Mouse (Mus musculus) heart, postnatal 36 days (tissue): ENCODE results near the gene Tomm20. TPM values are rescaled to one million over a fixed set of nuclear protein-coding genes. Genes with fewer than 3 reads are reported as not detected.
"Not testable (repeated sequence)": the region's sequence is repeated elsewhere in the genome, so short reads cannot be mapped to it uniquely, and the experiment has no call there.

Source experiments
- DNase-seq, 2 experiments: peaks; one replicate each; pipeline ENCODE4 v3.0.0; 2021 to 2022
- intact Hi-C: fragments of 180-260 bp; cut with DNase I; formaldehyde crosslinking; loops from one replicate; pipeline ENCODE4 v1.15.1; 2025
- total RNA-seq, 2 experiments: library from RNA; stranded (reverse); gene quantifications; 2 replicates each; pipeline ENCODE4 v1.2.3; 2021

Gene Tomm20
- total RNA-seq, 2 experiments from 2014 or later = 81.7 to 91.3 TPM

DNA sequence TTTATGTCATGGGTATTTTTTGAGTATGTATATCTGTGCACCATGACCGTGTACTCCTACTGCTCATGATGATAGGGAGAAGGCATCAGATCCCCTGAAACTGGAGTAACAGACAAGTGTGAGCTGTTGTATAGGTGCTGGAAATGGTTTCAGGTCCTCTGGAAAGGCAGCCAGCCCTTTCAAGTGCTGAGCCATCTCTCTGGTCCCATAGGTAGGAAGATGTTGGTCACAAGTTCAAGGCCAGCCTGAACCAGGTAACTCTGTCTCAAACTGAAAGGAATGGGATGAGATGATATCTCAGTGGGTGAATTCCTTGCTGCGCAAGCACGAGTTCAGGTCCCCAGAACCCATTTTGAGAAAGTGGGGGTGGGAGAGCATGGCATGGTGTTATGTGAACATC is 24.2 kb downstream of the Tomm20 start:
- intact Hi-C loops = loop anchor here (1.0 to 2.0 kb wide), 6 partner anchors 83 to 440 kb away; no protein-coding TSS in a partner anchor
- DNase-seq = no peak

DNA sequence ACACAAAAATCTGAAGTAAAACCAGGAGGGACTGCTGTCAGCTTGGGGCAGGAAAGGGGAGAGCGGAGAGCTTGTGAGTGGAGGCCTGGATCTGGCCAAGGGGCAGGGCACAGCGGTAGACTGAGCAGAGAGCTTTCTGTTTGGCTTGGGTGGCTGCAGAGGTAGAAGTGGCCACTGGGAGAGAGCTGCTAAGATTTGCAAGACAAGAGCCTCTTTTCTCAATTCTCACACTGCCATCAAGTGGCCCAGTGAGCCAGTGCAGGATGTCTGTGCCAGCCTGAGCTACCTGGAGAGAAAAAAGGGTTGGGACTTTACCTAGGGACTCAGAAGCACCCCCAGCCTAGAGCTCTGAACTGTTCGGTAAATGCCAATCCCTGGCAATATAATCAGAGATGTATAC is 24.8 kb downstream of the Tomm20 start:
- intact Hi-C loops = loop anchor here (1.0 to 2.0 kb wide), 6 partner anchors 82 to 440 kb away; no protein-coding TSS in a partner anchor
- peak; percentile 72 to 78 for DNase-seq

DNA sequence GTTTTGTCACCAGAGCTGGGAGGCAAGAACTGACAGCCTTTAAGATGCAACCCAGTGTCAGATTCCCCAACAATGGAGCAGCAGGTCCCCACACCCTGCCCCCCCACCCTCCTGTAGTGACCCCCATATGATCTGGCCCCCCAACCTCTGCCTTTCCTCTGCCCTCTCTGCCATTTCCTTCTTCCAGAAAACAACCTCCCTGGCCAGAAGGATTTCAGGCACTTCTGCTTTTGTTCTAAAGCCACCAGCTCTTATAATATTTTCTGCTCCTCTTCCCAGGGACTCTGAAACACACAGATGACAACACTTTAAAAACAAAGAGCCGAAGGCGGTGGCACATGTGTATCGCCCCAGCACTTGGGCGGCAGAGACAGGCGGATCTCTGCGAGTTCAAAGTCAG is 25.3 kb downstream of the Tomm20 start:
- intact Hi-C loops = loop anchor here (2.0 kb wide), 3 partner anchors 82 to 338 kb away; no protein-coding TSS in a partner anchor
- no peak for DNase-seq

DNA sequence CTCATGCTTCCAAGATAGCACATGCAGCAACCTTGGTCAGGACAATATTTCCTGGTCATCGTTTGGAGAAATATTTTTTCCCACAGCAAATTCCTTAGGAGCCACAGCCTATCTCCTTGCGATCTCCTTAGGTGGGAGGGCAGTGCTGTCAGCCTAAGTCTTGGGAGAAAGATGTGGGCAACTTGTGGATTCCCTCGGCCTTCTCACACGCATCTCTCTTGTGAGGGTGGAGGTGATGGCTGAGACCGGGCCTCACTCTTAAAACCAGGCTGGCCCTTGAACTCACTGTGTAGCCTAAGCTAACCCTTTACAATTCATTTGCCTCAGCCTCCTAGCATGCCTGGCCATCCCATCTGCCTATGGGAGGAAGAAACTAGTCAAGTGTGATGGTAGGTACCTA is 25.9 kb downstream of the Tomm20 start:
- DNase-seq = no peak
- intact Hi-C loops = loop anchor here (2.0 to 5.0 kb wide), 5 partner anchors 81 to 352 kb away; no protein-coding TSS in a partner anchor

DNA sequence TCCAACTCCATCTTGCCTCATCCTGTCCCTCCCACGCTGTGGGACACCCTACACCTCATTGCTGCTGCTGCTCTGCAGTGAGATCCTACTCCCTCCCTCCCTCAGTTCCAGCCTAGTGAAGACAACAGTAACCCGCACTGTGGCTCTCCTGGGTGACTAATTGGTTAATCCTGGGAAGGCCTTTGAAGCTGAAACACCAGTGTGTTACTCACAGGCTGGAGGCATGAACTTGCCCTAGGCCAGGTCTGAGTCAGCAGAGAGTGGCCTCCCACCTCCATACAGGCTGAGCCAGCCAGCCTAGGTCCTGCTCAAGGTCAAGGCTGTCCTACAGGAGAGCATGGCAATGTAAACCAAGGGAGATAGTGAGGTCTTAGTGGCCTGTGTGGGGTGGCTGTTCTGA is 26.4 kb downstream of the Tomm20 start:
- intact Hi-C loops = loop anchor here (5.0 kb wide), 2 partner anchors 112 to 352 kb away; no protein-coding TSS in a partner anchor
- DNase-seq = peak; percentile 19 to 27

DNA sequence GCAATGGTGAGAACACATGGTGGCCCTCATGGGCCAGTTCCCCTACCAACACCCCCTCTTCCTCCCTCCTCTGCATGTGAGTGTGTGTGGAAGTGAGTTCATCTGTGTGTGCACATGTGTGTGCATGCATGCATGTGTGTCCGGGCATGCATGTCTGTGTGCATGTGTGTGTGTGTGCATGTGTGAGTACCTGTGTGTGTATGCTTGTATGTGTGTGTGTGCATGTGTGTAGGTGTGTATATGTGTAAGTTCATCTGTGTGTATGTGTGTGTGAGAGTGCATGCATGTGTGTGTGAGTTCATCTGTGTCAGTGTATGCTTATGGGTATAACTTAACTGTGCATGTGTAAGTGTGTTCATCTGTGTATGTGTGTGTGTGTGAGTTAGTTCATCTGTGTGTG is 27.3 kb downstream of the Tomm20 start:
- intact Hi-C loops = loop anchor here (5.0 kb wide), 2 partner anchors 111 to 351 kb away; no protein-coding TSS in a partner anchor
- DNase-seq = no peak

DNA sequence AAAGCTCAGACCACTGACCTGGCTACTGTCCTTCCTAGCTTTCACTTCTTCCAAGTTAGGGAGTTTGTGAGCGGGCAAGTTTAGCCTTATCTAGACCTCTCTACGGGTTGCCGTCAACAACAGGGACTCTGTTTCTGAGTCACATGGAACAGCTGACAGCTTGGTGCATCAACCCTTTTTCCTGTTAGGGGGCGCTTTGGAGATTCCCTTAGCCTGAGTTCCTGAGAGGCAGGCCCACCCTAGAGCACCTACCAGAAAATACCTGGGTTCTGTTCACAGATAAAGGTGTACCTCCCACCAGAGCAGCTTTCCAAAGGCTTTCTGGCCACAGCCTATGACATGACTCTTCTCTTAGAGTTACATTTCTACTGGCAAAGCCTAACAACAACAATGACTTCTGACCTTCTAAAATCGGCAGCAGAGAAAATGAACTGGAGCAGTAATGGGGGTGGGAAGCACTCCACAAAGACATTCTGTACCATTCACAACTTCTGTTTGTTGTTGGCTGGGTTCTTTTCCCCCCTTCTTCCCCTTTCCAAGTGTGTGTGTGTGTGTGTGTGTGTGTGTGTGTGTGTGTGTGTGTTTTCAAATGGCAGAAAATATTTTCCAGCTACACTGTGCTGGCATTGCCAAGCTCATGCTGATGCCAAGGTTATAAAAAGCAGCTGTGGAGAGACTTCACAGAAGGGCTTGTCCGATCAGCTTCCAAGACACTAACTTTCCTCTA is 28.3 kb downstream of the Tomm20 start:
- peak; percentile 56 to 64 for DNase-seq
- intact Hi-C loops = loop anchor here (5.0 kb wide), 2 partner anchors 110 to 350 kb away; no protein-coding TSS in a partner anchor

DNA sequence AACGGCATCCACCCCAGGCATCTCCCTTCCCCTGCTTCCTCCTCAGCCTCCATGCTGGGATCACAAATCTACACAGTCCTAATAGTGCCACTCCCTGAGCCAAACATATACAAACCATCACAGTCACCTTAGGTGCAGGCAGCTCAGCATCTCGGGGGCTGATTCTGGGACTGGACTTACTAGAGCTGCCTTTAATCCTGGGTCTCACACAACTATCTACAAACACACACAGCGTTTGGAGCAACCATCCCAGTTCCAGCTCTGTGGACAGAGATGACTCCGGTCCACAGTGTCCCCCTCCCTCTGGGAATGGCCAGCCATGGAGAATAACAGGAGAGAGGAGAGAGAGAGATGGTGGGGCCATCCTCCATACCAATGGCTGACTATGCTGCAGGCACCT is 29.0 kb downstream of the Tomm20 start:
- intact Hi-C loops = loop anchor here (5.0 kb wide), 2 partner anchors 109 to 349 kb away; no protein-coding TSS in a partner anchor
- DNase-seq = no peak

DNA sequence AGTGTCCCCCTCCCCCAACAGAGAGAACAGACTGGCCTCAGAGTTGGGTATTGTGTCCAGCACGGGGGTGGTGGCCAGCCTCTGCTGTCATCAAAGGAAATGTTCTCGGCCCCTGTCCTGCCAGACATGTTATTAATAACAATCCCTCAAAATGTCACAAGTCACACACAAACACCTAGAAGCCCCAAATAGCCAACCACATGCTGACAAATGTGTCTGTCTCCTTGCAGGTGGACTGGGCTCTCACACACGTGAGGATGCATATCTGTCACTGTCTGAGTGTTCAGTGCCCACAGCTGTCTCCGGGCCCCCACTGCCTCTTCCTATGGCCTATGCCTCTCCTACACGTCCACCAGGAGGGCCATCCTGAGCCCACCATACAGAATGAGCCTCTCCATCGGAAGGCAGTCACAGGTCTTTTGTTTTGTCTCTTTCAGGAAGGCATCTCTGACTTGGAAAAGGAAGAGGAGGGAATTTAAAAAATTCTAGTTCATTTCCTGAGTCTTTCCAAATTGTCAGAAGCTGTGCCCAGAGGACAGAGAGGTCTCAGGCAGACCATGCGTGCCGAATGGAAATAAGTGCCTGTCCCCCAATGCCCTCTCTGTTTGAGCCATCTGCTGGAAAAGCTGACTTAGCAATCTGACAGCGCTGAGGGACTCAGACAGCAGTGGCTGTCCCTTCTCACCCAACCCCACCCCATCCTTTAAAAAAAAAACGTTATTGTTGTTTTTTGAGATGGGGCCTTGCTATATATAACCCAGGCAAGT is 30.9 kb downstream of the Tomm20 start:
- peak; percentile 39 to 54 for DNase-seq
- intact Hi-C loops = loop anchor here (5.0 kb wide), 3 partner anchors 67 to 347 kb away; no protein-coding TSS in a partner anchor

DNA sequence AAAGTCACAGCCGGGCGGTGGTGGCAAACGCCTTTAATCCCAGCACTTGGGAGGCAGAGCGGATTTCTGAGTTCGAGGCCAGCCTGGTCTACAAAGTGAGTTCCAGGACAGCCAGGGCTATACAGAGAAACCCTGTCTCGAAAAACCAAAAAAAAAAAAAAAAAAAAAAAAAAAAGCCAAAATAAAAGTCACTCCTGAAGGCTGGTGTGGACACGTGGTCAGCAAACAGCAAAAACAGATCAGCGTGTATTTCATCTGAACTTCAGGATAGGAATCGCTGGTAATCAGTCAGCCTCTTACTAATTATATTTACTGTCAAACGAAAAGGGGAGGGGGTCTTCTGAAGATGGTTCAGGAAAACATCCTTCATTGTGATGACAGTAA is 31.5 kb downstream of the Tomm20 start:
- intact Hi-C loops = loop anchor here (5.0 kb wide), 1 partner anchor 67 kb away; no protein-coding TSS in a partner anchor
- not testable (repeated sequence) for DNase-seq

DNA sequence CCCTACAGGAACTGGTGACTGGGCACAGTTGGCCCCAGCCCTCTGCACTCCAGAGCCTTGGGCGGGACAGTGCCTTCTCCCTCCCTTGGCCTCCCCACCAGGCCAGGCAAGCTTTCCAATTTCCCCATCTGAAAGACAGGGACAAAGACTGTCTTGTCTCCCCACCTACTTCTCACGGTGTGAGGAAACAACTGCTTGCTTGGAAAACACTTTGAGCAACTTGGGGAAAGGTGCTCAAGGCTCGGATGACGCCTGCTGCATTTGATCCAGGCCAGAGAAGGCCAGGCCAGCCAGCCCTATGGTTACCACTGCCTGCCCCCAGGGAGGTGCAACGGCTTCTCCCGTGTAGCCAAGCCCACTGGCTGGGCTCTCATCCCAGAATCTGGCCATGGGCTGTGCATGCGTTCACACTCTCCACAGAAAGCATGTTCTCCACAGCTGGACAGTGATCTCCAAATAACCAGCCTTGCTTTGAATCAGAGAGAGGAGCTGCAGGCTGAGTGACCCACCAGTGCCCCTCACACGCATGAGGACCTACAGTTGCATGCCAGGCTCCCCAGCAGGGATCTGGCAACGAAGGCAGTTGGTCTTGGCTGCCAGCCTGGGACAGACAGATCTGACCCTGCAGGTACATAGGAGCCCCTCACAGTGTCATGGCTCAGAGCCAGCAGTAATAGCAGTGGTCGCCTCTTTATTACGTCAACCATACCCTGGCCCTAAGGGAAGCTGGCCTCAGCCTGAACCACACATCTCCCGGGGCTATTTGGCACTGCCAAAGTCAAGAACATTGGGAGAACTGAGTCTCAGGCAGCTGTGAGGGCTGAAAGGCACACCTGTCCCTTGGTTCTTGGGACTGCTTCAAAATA is 32.2 kb downstream of the Tomm20 start:
- peak; percentile 68 to 76 for DNase-seq
- intact Hi-C loops = loop anchor here (2.0 to 5.0 kb wide), 2 partner anchors 27 to 66 kb away; no protein-coding TSS in a partner anchor

DNA sequence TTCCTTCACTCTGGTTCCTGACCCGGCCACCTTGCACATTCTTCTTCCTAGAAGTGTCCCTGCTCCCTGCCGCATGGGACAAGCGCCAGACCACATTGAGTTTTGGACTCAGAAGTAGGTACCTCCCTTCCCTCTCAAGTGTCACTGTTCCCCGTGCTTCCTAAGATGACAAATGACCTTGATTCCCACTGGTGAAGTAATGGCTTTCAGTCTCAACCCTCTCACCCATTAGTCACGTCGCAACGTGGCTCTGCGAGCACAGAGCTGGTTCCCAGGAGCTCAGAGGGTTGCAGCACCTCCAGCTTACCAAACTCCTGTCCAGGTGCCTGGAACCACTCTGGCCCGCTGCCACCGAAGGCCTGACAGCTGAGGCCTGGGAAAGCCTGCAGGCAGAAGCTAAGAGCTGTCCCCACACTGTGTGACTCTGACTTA is 36.3 kb downstream of the Tomm20 start:
- DNase-seq = peak; percentile 26 to 40
- intact Hi-C loops = no loop called here

DNA sequence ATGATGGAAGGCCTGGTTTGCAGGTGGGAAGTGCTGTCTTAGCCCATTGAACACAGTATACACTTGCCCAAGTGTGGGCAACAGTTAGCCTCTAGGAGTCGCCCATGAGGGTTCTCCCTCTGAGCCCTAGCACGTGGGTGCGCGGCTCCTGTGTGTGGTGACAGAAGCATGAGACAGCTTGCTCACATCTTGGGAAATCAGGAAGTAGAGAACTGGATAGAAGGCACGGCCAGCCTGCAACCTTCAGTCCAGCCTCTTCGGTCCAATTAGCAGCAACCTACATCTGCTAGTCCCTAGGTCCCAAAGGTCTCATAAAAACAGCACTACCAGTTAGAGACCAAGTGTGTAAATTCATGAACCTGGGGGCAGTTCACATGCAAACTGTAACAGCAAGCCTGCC is 36.8 kb downstream of the Tomm20 start:
- DNase-seq = peak in 1 of 2 experiments; percentile 45
- intact Hi-C loops = no loop called here

DNA sequence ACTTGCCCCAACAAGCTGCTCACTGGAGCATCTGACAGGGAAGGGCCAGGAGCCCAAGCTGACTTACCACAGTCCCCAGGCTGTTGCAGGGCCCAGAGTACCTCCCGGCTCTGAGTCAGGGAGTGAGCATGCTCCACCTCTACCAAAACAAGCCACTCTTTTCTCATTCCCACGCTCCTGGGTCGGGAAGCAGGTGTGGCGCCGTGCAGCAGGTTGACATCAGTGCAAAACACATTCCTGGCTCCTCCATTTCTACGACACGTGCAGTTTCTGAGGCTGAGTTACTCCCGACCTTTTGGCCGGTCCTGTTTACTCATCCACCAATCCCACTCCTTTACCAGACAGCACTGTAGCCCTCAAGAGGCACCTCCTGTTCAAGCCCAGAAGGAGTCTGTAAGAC is 37.7 kb downstream of the Tomm20 start:
- DNase-seq = no peak
- intact Hi-C loops = no loop called here

DNA sequence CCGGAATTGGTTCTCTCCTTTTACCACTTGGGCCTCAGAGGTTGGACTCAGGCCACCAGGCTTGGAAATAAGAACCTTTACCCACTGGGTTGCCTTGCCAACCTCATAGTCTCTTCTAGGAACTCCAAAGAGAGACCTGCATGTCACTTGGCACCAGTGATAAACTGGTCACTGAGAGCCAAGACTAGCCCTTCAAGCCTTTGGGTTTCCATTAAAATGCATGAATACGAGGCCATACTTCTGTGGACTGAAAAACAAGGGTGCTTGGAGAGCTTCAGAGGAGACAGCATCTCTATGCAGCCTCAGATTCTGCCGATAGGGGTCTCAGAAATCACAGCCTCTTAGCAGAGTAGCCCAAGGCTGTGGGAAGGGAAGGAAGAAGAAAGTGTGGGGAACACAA is 38.3 kb downstream of the Tomm20 start:
- DNase-seq = no peak
- intact Hi-C loops = no loop called here

DNA sequence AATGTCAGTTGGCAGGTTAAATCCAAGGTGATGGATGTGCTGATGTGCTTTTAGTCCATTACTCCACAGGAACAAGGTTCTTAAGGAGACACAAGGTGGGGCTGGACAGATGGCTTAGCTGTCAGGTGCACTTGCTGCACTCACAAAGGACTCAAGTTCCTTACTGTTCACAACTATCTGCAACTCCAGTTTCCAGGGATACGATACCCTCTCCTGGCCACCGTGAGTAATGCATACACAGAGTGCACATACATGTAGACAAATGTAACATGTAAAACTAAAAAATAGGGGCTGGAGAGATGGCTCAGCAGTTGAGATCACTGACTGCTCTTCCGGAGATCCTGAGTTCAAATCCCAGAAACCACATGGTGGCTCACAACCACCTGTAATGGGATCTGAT is 40.3 kb downstream of the Tomm20 start:
- intact Hi-C loops = no loop called here

DNA sequence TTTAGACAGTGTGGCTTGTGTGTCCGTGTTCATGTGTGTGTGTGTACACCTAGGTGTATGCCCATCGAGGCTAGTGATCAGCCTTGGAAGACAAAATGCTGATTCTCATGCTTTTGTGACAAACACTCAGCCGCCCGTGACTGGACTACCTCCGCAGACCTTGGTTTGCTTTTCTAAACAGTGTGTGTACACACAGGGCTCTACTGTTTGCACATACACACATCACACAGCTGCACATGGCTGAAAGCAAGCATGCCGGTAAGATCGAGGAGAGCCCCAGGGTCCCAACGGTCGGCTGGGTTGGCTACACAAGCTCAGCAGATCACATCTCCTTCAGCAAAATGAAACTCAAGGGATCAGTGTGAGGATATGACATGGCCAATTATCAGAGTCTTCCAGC is 41.7 kb downstream of the Tomm20 start:
- intact Hi-C loops = no loop called here
- DNase-seq = no peak

More for the DNA sequence above, 40.3 kb downstream of the Tomm20 start:
- no peak for DNase-seq

DNA sequence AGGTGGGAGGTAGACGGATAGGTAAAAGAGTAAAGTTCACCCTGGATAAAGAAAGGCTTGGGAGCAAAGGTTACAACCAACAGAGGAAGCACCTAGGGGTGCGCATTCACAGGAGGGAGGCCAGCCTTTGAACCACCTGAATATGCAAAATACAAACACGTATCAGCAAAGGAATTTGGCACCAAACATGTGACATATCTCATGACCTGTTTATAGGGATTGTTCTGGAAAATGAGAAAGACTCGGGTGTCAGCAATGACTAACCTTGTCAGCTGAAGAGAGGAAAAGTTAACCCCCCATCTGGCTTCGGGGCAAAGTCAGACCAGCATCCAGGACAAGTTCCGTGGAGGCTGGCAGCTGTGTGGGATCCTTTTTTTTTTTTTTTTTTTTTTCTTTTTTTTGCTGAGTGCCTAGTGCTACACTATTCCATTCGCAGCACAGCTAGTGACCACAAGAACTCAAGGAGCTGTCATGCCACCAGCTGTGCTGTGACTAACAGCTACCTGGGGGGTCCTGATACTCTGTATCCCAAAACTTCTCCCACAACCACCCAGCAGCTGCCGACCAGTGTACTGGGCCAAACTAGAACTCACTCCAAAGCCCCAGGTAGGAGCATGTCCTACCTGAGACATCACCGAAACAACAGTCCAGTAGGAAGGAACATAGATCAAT is 42.3 kb downstream of the Tomm20 start:
- intact Hi-C loops = no loop called here
- DNase-seq = no peak

DNA sequence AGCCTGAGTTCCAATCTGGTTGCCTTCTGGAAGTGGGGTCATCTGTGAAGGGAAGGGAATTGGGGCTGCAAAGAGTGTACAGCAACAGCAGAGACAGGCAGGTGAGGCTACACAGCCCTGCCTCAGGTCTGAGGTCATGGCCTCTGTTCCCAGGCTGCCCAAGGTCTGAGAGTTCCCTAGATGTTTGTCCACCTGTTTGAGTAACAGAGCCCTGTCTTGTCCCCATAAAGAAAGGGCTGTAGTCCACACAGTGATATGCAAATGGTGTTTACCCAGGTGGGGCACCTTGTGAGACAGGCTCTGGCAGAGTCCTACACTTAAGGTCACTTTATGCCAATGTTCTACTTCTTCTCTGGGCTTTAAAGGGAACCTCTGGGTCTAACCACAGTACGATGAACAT is 44.0 kb downstream of the Tomm20 start:
- no peak for DNase-seq
- intact Hi-C loops = no loop called here

DNA sequence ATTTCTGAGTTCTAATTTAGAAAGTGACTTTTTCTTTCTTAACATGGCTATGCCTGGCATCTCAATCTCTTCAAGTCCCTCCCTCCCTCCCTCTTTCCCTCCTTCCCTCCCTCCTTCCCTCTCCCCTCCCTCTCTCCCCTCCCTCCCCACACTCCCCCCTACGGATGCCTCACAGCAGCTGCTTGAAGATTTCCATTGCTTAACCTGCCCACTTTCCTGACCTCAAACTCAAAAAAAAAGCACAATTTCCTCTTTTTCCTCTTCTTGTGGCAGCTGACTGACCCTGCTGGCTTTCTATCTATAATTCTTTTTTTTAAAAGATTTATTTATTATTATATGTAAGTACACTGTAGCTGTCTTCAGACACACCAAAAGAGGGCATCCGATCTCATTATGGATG is 44.6 kb downstream of the Tomm20 start:
- intact Hi-C loops = no loop called here
- DNase-seq = no peak
